In genomic region chr1:33042424-33042823, GRCm38 (mm10) we compare ENCODE assay signal across 13 mouse cellular contexts.
DNase-seq lines count a peak whose midpoint lies in the region; ATAC-seq lines count a peak whose summit lies in the region.
"Had no signal": no experiment of that assay in that cellular context is flagged by ENCODE, and none has a peak within 500 bp of the region (broad histone marks: within the 10 kb centered on the region; RNA-seq: fewer than 3 reads in every experiment).

No protein-coding gene starts in this region.

- no peak overlapping the region for H3K9ac ChIP-seq in neural tube, embryonic 12.5 days
- H3K9ac ChIP-seq: embryonic facial prominence, embryonic 12.5 days; intestine, embryonic 15.5 days; limb, embryonic 12.5 days had no signal

- DNase-seq in frontal cortex, postnatal 10 days (ENCODE audit: low spot score in 2 of 2): no peak
- no peak for DNase-seq in neural tube, embryonic 10.5 days (ENCODE audit: extremely low spot score, low spot score)
- peak; percentile 22 for DNase-seq in mesoderm, embryonic 11.5 days (ENCODE audit: low read depth, low spot score)
- DNase-seq in telencephalon, adult 2 months (ENCODE audit: low read depth, low spot score): peak; percentile 49
- no peak for DNase-seq in thymus, postnatal 25 days
- DNase-seq: lung, postnatal 10 days; thymus, adult 18-20 months had no signal

- H3K9me3 ChIP-seq in neural tube, embryonic 12.5 days: no peaks in the 10 kb centered on the region
- H3K9me3 ChIP-seq: embryonic facial prominence, embryonic 12.5 days; intestine, embryonic 15.5 days; limb, embryonic 12.5 days had no signal

- ATAC-seq in frontal cortex, adult (ENCODE audit: low TSS enrichment): peak; percentile 70
- ATAC-seq in neural tube, embryonic 12.5 days (ENCODE audit: low FRiP score, low read depth): peak; percentile 79
- no peak for ATAC-seq in activated CD4-positive, CD25-positive, alpha-beta regulatory T cell, adult 4 months
- ATAC-seq: intestine, embryonic 15.5 days had no signal

- H3K4me2 ChIP-seq in neural tube, embryonic 12.5 days (replicated peaks): no peak overlapping the region
- H3K4me2 ChIP-seq: embryonic facial prominence, embryonic 12.5 days; intestine, embryonic 15.5 days; limb, embryonic 12.5 days had no signal

- H3K27me3 ChIP-seq in neural tube, embryonic 12.5 days (replicated peaks): no peaks in the 10 kb centered on the region
- H3K27me3 ChIP-seq: embryonic facial prominence, embryonic 12.5 days; intestine, embryonic 15.5 days; limb, embryonic 12.5 days had no signal

- H3K4me3 ChIP-seq in neural tube, embryonic 12.5 days: no peak overlapping the region
- H3K4me3 ChIP-seq: embryonic facial prominence, embryonic 12.5 days; intestine, embryonic 15.5 days; limb, embryonic 12.5 days had no signal

- WGBS in neural tube, embryonic 12.5 days: 20% methylated on average over 2 of the region's 2 CpGs

- H3K4me1 ChIP-seq in neural tube, embryonic 12.5 days: peaks cover 3% of the 10 kb centered on the region; the same call in 1 of the 2 replicates
- H3K4me1 ChIP-seq: embryonic facial prominence, embryonic 12.5 days; intestine, embryonic 15.5 days; limb, embryonic 12.5 days had no signal

- no peak overlapping the region for H3K27ac ChIP-seq in neural tube, embryonic 12.5 days
- H3K27ac ChIP-seq: embryonic facial prominence, embryonic 12.5 days; intestine, embryonic 15.5 days; limb, embryonic 12.5 days had no signal

- H3K36me3 ChIP-seq in neural tube, embryonic 12.5 days: no peaks in the 10 kb centered on the region
- H3K36me3 ChIP-seq: embryonic facial prominence, embryonic 12.5 days; intestine, embryonic 15.5 days; limb, embryonic 12.5 days had no signal

Comparison
In these comparisons a context has a peak if more than half of its experiments do, and no peak if none do; other contexts are left out.
1. DNase-seq: peak in mesoderm, embryonic 11.5 days (single experiment) and telencephalon, adult 2 months (single experiment); none in frontal cortex, postnatal 10 days (0 of 2), neural tube, embryonic 10.5 days (single experiment) and thymus, postnatal 25 days (single experiment).